Mouse (Mus musculus) adrenal gland, adult 2 months (tissue): ENCODE measurements around the gene Rps3a1. TPM values are rescaled to one million over a fixed set of nuclear protein-coding genes. Genes with fewer than 3 reads are reported as not detected.

Experiments
- DNase-seq: peaks from one replicate; pipeline ENCODE4 v3.0.0; 2021
- long read RNA-seq: library from polyadenylated mRNA; stranded (forward); transcript quantifications from one replicate; pipeline ENCODE4 v2.0.0, GENCODE M21; 2021
- polyA plus RNA-seq: library from polyadenylated mRNA; depleted of rRNA; stranded (reverse); fragments of >200 nt; gene quantifications from 2 replicates; pipeline ENCODE4 v1.2.3, GENCODE M21; 2012; rRNA removed
- total RNA-seq, 2 experiments: library from RNA; stranded (reverse); gene quantifications; 2 replicates each; pipeline ENCODE4 v1.2.3; 2021

Gene Rps3a1
- 100 to 1,000 TPM; 728 to 830 TPM for total RNA-seq
- 12.6 and 17.1 TPM in 2 replicates for polyA plus RNA-seq
- long read RNA-seq, transcript Rps3a1-201 (6 exons, 977 nt): major isoform, 295 of 325 reads
- long read RNA-seq, partial matches to known transcripts: 26 of 325 reads
- long read RNA-seq, other reads (novel, unspliced or antisense): 4 of 325 reads

DNA sequence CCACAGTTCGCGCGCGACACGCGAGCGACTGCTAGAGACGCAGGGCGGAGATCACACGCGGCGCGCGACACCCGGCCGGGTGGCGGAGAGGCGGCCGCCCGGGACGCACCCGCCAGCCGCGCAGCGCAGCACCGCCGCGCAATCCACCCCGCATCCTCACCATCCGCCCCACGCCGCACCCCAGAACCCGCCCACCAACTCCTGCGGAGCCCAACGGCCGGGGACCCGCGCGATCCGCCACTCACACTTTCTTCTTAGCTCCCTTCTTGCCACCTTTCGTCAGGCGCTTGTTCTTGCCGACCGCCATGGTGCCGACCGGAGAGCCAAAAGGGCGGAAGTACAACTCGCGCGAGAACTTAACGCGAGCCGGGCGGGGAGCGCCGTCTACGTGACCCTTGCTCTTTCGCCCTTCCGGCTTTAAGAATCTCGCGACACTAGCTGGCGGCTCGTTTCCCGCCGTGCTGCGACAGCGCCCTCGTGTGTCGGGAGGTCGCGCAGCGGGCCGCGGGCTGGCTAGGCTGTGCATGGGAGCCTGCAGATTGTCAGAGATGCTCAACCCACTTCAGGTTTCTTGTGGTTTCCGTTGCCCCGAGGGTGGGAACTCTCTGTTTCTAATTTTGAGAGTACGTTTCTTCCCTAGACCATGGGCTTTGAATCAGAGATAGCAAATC, at the start of gene Rps3a1:
TSS of gene Rps3a1 (minus strand) at position 440 of the 671 bp plus-strand sequence.
- DNase-seq: peak; percentile 98

- DNase-seq: no peak
Measured at GRCm38 (mm10) chr3:86187736-86188389, 45.4 kb upstream of the Rps3a1 start.

GRCm38 (mm10) chr3:86184546-86184945, 42.0 kb upstream of the Rps3a1 start:
- DNase-seq: no peak

DNA sequence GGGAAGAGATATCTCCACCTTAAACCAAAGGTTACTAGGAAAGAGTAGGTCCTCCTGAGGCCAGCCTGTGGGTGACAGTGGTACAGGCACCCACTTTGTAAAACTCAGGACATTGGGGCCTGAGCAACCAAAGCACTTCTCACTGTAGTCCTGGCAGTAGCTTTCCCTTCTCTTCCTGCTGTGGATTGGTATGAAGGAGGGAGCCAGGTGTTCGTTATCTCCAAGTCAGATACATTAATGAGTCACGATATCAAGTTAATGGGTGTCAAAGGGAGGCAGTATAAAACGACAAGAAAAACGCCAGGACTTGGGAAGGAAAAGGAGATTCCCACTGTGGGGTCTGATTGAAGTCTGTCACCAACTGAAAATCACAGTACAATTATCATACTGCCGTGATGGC, 38.6 kb upstream of the Rps3a1 start:
- no peak for DNase-seq

- no peak for DNase-seq
Measured at GRCm38 (mm10) chr3:86179714-86180113, 37.2 kb upstream of the Rps3a1 start.

GRCm38 (mm10) chr3:86168841-86169425, 26.4 kb upstream of the Rps3a1 start:
- DNase-seq: no peak

GRCm38 (mm10) chr3:86149521-86149920, 7.0 kb upstream of the Rps3a1 start:
- DNase-seq: no peak

DNA sequence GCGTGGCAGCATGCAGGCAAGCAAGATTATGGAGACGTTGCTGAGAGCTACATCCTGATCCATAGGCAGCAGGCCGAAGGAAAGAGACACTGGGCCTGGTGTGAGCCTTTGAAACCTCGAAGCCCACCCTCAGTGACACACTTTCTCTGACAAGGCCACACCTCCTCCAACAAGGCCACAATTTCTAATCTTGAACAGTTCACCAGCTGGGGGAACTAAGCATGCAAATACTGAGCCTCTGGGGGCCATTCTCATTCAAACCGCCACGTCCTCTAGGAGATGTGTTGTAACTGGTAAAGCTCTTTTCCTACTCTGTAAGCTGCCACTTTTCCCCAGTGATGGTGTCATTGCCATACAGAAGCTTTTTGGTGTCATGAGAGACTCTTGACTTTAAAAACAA, 6.6 kb upstream of the Rps3a1 start:
- DNase-seq: no peak

- DNase-seq: no peak
Measured at GRCm38 (mm10) chr3:86143343-86143742, 841 bp upstream of the Rps3a1 start.

DNA sequence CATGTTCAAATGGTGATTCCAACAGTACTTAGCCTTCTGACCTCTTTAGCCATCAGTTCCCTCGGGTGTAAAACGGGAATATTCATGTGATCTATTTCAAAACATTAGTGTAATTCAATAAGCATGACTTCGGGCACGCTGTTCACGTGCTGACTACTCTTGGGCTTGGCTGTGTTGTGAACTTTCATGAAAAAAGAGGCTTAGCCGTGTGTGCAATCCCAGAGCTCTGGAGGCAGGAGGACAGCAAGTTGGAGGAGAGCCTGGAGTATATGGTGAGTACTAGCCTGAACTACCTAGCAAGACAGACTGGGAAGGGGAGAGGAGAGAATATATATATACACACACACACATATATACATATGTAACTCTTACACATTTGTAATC, 424 bp upstream of the Rps3a1 start:
- DNase-seq: no peak

GRCm38 (mm10) chr3:86141886-86142262, 628 bp downstream of the Rps3a1 start:
- no peak for DNase-seq

DNA sequence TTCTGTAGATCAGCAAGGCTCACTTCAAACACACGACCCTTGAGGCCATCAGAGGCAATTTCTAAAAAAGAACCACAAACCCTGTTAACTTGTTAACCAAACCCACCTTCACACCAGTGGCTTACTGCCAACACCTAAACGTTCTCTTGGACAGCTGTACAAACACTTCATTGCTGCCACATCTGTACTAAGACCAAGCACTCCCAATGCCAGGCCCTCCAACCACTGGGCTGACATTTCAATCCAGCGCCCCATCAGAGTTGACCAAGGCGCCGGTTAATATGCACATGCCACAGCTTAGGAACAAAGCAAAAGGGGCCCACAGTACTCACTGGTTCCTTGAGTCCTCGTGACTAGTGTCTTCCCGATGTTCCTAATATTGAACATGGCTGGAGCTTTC, 1.1 kb downstream of the Rps3a1 start:
- DNase-seq: peak; percentile 23

GRCm38 (mm10) chr3:86139660-86140059, 2.8 kb downstream of the Rps3a1 start:
- no peak for DNase-seq

DNA sequence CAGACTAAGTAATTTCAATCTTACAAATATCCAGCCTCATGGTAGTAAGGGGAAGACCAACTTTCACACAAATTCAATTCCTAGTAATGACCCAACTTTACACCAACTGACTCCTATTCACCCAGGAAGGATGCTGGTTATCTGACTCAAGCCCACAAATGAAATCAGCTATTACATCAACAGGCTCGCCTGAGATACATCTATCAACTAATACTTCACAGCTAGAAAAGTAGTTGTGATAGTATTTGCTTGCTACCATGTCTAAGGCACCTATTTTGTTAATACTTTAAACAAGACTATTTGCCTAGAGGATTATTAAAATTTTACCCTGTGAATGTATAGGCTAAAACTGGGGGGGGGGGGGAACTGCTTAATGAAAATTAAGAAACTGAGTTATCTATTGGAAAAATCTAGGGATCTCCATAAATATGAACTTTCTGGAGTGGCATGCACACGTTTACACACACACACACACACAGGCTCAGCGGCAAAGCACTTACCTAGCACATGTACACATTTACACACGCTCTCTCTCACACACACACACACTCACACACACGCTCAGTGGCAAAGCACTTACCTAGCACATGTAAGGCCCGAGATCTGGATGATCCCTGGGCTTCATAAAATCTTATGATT, 5.4 kb downstream of the Rps3a1 start:
- DNase-seq: no peak

DNA sequence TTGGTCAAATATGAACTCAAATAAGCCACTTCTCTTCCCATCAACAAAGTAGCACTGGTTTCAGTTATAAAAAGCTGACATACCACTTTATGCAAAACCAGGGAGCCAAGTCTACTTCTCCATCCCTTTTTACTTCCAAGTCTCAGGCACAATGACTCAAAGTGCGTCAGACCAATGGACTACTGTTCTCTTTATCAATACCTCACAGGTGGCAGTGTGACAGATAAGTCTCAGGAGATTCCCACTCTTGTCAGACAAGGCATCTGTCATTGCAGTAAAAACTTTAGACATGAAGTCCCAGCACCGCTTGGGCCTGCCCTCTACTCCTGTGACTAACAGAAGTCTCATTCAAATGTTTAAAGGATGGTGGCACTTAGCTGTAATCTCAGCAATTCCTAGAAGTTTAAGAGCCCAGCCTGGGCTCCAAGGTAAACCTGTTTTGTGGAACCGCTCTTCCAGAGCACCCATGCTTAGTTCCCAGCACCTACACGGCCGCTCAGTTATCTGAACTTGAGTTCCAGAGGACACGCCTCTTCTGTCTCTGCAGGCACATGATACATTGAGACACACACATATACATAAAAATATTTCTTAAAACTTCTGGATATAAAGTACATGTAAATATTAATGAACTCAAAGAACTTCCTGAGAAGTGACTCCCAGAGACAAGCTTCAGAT, 6.5 kb downstream of the Rps3a1 start:
- no peak for DNase-seq

- DNase-seq: no peak
Measured at GRCm38 (mm10) chr3:86134939-86135638, 7.4 kb downstream of the Rps3a1 start.

- DNase-seq: peak; percentile 67
Measured at GRCm38 (mm10) chr3:86129757-86130156, 12.7 kb downstream of the Rps3a1 start.

- no peak for DNase-seq
Measured at GRCm38 (mm10) chr3:86123251-86123746, 19.2 kb downstream of the Rps3a1 start.

DNA sequence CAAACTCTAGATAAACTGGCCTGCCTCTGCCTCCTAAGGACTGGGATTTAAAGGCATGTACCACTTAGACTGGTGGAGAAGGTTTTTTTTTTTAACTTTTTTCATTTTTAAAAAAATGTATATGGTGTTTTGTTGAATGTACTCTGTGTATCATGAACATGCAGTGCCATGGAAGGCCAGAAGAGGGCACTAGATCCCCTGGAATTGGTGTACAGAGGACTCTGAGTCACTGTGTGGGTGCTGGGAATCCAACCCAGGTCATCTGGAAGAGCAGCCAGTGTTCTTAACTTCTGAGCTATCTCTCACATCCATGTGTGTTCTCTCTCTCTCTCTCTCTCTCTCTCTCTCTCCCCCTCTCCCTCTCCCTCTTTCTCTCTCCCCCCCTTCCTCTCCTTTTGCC, 20.3 kb downstream of the Rps3a1 start:
- no peak for DNase-seq

DNA sequence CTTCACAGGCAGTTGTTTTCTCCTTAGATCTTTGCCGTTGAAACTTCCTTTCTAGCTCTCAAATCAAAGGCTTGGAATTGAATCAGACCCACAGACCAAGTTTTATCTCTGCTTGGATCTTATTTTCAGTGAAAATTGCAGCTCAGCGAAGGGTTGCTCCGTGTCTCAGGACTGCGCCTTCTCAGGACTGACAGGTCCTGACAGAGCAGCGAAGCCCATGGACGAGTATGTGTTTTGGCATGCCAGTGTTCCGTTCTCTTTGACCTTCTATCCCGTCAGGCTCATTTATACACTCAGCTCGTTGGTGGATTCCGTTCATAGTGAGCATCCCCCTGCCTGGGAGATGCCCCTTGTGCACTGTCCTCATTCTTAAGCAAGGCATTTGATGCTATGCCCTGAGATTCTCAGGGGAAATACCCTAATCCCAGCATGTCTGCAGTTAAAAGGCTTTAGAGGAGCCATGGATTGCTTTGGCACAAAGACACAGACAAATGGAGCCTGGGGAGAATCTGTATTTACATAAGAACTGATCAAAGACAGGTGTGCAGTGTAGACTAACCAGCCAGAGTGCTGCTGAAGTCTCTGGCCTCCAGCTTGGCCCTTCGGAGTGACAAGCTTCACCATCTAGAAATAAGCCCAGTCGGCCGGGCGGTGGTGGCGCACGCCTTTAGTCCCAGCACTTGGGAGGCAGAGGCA, 23.1 kb downstream of the Rps3a1 start:
- no peak for DNase-seq

GRCm38 (mm10) chr3:86116951-86117350, 25.6 kb downstream of the Rps3a1 start:
- no peak for DNase-seq
